Mouse (Mus musculus): ENCODE measurements around the gene Gm21887. TPM values are rescaled to one million over a fixed set of nuclear protein-coding genes. Genes with fewer than 3 reads are reported as not detected.
A peak's percentile ranks its signal among the peaks of the same experiment; 100 is the strongest.
"Not testable (repeated sequence)": the region's sequence is repeated elsewhere in the genome, so short reads cannot be mapped to it uniquely, and the experiment has no call there.

Gm21887 gene
- polyA plus RNA-seq, 1 experiment from 2014 or later: 175 TPM

DNA sequence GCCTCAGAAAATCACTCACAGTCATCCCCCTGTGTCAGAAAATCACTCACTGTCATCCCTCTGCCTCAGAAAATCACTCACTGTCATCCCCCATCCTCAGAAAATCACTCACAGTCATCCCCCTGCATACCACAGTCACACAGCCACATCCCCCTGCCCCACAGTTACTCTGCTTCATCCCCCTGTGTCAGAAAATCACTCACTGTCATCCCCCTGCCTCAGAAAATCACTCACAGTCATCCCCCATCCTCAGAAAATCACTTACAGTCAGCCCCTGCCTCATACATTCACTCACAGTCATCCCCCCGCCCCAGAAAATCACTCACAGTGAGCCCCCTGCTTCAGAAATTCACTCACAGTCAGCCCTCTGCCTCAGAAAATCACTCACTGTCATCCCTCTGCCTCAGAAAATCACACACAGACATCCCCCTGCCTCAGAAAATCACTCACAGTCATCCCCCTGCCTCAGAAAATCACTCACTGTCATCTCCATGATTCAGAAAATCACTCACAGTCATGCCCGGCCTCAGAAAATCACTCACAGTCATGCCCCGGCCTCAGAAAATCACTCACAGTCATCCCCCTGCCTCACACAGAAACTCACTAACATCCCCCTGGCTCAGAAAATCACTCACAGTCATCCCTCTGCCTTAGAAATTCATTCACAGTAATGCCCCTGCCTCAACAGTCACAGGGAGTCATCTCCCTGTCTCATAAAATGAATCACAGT is 9.4 kb upstream of the Gm21887 start:
- H3K4me3 ChIP-seq (ENCODE audit: low read depth, low read length); H3K9ac ChIP-seq (ENCODE audit: low read depth, low read length); ATAC-seq (ENCODE audit: low FRiP score); DNase-seq (ENCODE audit: low spot score); H3K4me1 ChIP-seq (replicated peaks; ENCODE audit: control insufficient read depth, insufficient read depth, low read length); H3K27ac ChIP-seq (ENCODE audit: low read depth, low read length); H3K27me3 ChIP-seq (ENCODE audit: control insufficient read depth, insufficient read depth, low read length); H3K36me3 ChIP-seq (ENCODE audit: control insufficient read depth, insufficient read depth, low read length); H3K4me2 ChIP-seq (replicated peaks; ENCODE audit: low read depth, low read length): not testable (repeated sequence)
- WGBS: no CpG with 5 or more reads among the region's 3 CpGs
- H3K9me3 ChIP-seq (ENCODE audit: control insufficient read depth, low read length): peaks cover 13% of the 10 kb centered on the region

DNA sequence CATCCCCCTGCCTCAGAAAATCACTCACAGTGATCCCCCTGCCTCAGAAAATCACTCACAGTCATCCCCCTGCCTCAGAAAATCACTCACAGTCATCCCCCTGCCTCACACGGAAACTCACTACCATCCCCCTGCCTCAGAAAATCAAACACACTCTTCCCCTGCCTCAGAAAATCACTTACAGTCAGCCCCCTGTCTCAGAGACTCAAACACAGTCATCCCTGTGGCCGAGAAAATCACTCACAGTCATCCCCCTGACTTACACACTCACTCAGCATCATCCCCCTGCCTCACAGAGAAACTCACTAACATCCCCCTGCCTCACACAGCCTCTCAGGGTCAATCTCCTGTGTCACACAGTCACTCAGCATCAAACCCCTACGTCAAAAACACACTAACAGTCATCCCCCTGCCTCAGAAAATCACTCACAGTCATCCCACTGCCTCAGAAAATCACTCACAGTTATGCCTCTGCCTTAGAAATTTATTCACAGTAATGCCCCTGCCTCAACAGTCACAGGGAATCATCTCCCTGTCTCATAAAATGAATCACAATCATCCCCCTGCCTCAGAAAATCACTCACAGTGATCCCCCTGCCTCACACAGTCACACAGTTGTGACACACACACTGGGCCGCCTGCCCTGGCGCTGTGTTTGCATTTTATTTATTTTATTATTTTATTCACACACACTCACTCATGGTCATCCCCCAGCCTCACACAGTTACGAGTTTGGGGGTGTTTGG is 8.6 kb upstream of the Gm21887 start:
- not testable (repeated sequence) for H3K9ac ChIP-seq (ENCODE audit: low read depth, low read length); H3K4me1 ChIP-seq (replicated peaks; ENCODE audit: control insufficient read depth, insufficient read depth, low read length); DNase-seq (ENCODE audit: low spot score); H3K4me3 ChIP-seq (ENCODE audit: low read depth, low read length); H3K27me3 ChIP-seq (ENCODE audit: control insufficient read depth, insufficient read depth, low read length); H3K4me2 ChIP-seq (replicated peaks; ENCODE audit: low read depth, low read length); H3K36me3 ChIP-seq (ENCODE audit: control insufficient read depth, insufficient read depth, low read length); ATAC-seq (ENCODE audit: low FRiP score)
- Histone ChIP-seq H3K9me3 (ENCODE audit: control insufficient read depth, low read length) (peaks cover 13% of the 10 kb centered on the region), H3K27ac (ENCODE audit: low read depth, low read length) (peak overlapping the region; percentile 4; the same call in 1 of the 2 replicates)
- WGBS: 36% methylated on average over 6 of the region's 6 CpGs

DNA sequence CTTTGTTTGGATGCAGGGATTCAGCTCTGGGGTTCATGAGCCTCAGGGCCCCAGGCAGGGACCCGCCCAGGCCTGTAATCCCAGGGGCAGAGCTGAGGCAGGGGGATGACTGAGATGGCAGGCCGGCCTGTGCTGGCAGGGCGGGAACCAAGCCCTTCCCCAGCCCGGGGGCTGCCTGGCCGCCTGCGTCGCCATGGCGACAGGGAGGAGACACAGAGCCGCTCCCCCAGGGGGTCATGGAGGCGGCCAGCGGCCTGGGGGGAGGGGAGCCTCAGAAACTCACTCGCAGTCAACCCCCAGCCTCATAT is 8.1 kb upstream of the Gm21887 start:
- H3K4me1 ChIP-seq (replicated peaks; ENCODE audit: control insufficient read depth, insufficient read depth, low read length); H3K27me3 ChIP-seq (ENCODE audit: control insufficient read depth, insufficient read depth, low read length); H3K27ac ChIP-seq (ENCODE audit: low read depth, low read length); H3K4me2 ChIP-seq (replicated peaks; ENCODE audit: low read depth, low read length); DNase-seq (ENCODE audit: low spot score); H3K9ac ChIP-seq (ENCODE audit: low read depth, low read length); H3K36me3 ChIP-seq (ENCODE audit: control insufficient read depth, insufficient read depth, low read length); H3K4me3 ChIP-seq (ENCODE audit: low read depth, low read length): not testable (repeated sequence)
- peaks cover 13% of the 10 kb centered on the region for H3K9me3 ChIP-seq (ENCODE audit: control insufficient read depth, low read length)
- WGBS: 20% methylated on average over 3 of the region's 12 CpGs
- peak; percentile 53 for ATAC-seq (ENCODE audit: low FRiP score)

DNA sequence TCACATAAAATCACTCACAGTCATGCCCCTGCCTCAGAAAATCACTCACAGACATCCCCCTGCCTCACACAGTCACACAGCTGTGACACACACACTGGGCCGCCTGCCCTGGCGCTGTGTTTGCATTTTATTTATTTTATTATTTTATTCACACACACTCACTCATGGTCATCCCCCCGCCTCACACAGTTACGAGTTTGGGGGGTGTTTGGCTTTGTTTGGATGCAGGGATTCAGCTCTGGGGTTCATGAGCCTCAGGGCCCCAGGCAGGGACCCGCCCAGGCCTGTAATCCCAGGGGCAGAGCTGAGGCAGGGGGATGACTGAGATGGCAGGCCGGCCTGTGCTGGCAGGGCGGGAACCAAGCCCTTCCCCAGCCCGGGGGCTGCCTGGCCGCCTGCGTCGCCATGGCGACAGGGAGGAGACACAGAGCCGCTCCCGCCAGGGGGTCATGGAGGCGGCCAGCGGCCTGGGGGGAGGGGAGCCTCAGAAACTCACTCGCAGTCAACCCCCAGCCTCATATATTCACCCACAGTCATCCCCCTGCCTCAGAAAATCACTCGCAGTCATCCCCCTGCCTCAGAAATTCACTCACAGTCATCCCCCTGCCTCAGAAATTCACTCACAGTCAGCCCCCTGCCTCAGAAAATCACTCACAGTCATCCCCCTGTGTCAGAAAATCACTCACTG is 6.8 kb upstream of the Gm21887 start:
- not testable (repeated sequence) for H3K9ac ChIP-seq (ENCODE audit: low read depth, low read length); DNase-seq (ENCODE audit: low spot score); H3K36me3 ChIP-seq (ENCODE audit: control insufficient read depth, insufficient read depth, low read length); H3K4me1 ChIP-seq (replicated peaks; ENCODE audit: control insufficient read depth, insufficient read depth, low read length); H3K4me2 ChIP-seq (replicated peaks; ENCODE audit: low read depth, low read length); H3K4me3 ChIP-seq (ENCODE audit: low read depth, low read length); H3K27me3 ChIP-seq (ENCODE audit: control insufficient read depth, insufficient read depth, low read length); H3K27ac ChIP-seq (ENCODE audit: low read depth, low read length)
- peaks cover 20% of the 10 kb centered on the region for H3K9me3 ChIP-seq (ENCODE audit: control insufficient read depth, low read length)
- peak; percentile 72 for ATAC-seq (ENCODE audit: low FRiP score)
- WGBS: 36% methylated on average over 4 of the region's 18 CpGs

DNA sequence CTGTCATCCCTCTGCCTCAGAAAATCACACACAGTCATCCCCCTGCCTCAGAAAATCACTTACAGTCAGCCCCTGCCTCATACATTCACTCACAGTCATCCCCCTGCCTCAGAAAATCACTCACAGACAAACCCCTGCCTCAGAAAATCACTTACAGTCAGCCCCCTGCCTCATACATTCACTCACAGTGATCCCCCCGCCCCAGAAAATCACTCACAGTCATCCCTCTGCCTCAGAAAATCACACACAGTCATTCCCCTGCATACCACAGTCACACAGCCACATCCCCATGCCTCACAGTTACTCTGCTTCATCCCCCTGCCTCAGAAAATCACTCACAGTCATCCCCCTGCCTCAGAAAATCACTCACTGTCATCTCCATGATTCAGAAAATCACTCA is 5.9 kb upstream of the Gm21887 start:
- DNase-seq (ENCODE audit: low spot score); H3K9ac ChIP-seq (ENCODE audit: low read depth, low read length); H3K4me1 ChIP-seq (replicated peaks; ENCODE audit: control insufficient read depth, insufficient read depth, low read length); H3K27ac ChIP-seq (ENCODE audit: low read depth, low read length); H3K4me2 ChIP-seq (replicated peaks; ENCODE audit: low read depth, low read length); H3K36me3 ChIP-seq (ENCODE audit: control insufficient read depth, insufficient read depth, low read length); ATAC-seq (ENCODE audit: low FRiP score); H3K4me3 ChIP-seq (ENCODE audit: low read depth, low read length); H3K27me3 ChIP-seq (ENCODE audit: control insufficient read depth, insufficient read depth, low read length): not testable (repeated sequence)
- WGBS: 31% methylated on average over 1 of the region's 1 CpGs
- H3K9me3 ChIP-seq (ENCODE audit: control insufficient read depth, low read length): peaks cover 23% of the 10 kb centered on the region

DNA sequence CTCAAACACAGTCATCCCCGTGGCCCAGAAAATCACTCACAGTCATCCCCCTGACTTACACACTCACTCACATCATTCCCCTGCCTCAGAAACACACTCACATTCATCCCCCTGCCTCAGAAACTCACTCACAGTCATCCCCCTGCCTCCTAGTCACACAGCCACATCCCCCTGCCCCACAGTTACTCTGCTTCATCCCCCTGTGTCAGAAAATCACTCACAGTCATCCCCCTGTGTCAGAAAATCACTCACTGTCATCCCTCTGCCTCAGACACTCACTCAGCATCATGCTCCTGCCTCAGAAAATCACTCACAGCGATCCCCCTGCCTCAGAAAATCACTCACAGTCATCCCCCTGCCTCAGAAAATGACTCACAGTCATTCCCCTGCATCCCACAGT is 5.2 kb upstream of the Gm21887 start:
- WGBS: 51% methylated on average over 2 of the region's 2 CpGs
- H3K4me2 ChIP-seq (replicated peaks; ENCODE audit: low read depth, low read length); DNase-seq (ENCODE audit: low spot score); H3K27me3 ChIP-seq (ENCODE audit: control insufficient read depth, insufficient read depth, low read length); H3K36me3 ChIP-seq (ENCODE audit: control insufficient read depth, insufficient read depth, low read length); H3K9ac ChIP-seq (ENCODE audit: low read depth, low read length); H3K4me3 ChIP-seq (ENCODE audit: low read depth, low read length); H3K4me1 ChIP-seq (replicated peaks; ENCODE audit: control insufficient read depth, insufficient read depth, low read length): not testable (repeated sequence)
- peak overlapping the region; percentile 13 for H3K27ac ChIP-seq (ENCODE audit: low read depth, low read length)
- ATAC-seq (ENCODE audit: low FRiP score): peak; percentile 0; the same call in 1 of the 2 replicates
- H3K9me3 ChIP-seq (ENCODE audit: control insufficient read depth, low read length): peaks cover 21% of the 10 kb centered on the region

DNA sequence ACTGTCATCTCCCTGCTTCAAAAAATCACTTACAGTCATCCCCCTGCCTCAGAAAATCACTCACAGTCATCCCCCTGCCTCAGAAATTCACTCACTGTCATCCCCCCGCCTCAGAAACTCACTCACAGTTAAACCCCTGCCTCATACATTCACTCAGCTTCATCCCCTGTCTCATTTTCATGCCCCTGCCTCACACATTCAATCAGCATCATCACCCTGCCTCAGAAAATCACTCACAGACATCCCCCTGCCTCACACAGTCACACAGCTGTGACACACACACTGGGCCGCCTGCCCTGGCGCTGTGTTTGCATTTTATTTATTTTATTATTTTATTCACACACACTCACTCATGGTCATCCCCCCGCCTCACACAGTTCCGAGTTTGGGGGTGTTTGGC is 4.7 kb upstream of the Gm21887 start:
- not testable (repeated sequence) for H3K4me3 ChIP-seq (ENCODE audit: low read depth, low read length); H3K4me2 ChIP-seq (replicated peaks; ENCODE audit: low read depth, low read length); ATAC-seq (ENCODE audit: low FRiP score); H3K4me1 ChIP-seq (replicated peaks; ENCODE audit: control insufficient read depth, insufficient read depth, low read length); H3K9ac ChIP-seq (ENCODE audit: low read depth, low read length); H3K27me3 ChIP-seq (ENCODE audit: control insufficient read depth, insufficient read depth, low read length); H3K36me3 ChIP-seq (ENCODE audit: control insufficient read depth, insufficient read depth, low read length); H3K27ac ChIP-seq (ENCODE audit: low read depth, low read length); DNase-seq (ENCODE audit: low spot score)
- peaks cover 26% of the 10 kb centered on the region for H3K9me3 ChIP-seq (ENCODE audit: control insufficient read depth, low read length)
- 27% methylated on average over 5 of the region's 5 CpGs for WGBS

DNA sequence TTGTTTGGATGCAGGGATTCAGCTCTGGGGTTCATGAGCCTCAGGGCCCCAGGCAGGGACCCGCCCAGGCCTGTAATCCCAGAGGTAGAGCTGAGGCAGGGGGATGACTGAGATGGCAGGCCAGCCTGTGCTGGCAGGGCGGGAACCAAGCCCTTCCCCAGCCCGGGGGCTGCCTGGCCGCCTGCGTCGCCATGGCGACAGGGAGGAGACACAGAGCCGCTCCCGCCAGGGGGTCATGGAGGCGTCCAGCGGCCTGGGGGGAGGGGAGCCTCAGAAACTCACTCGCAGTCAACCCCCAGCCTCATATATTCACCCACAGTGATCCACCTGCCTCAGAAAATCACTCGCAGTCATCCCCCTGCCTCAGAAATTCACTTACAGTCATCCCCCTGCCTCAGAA is 4.3 kb upstream of the Gm21887 start:
- 17% methylated on average over 13 of the region's 13 CpGs for WGBS
- H3K4me2 ChIP-seq (replicated peaks; ENCODE audit: low read depth, low read length); H3K9ac ChIP-seq (ENCODE audit: low read depth, low read length); H3K36me3 ChIP-seq (ENCODE audit: control insufficient read depth, insufficient read depth, low read length); H3K27ac ChIP-seq (ENCODE audit: low read depth, low read length); H3K27me3 ChIP-seq (ENCODE audit: control insufficient read depth, insufficient read depth, low read length); H3K4me1 ChIP-seq (replicated peaks; ENCODE audit: control insufficient read depth, insufficient read depth, low read length); H3K4me3 ChIP-seq (ENCODE audit: low read depth, low read length): not testable (repeated sequence)
- DNase-seq (ENCODE audit: low spot score) (peak; percentile 12), ATAC-seq (ENCODE audit: low FRiP score) (0 out of 2 replicates have a peak, but pooled peaks have one; percentile 1)
- H3K9me3 ChIP-seq (ENCODE audit: control insufficient read depth, low read length): peaks cover 26% of the 10 kb centered on the region

Measured in hindbrain, embryonic 11.5 days (tissue).